Mouse (Mus musculus): ENCODE data around the gene Mettl7a3. TPM values are rescaled to one million over a fixed set of nuclear protein-coding genes. Genes with fewer than 3 reads are reported as not detected.
"Not testable (repeated sequence)": the region's sequence is repeated elsewhere in the genome, so short reads cannot be mapped to it uniquely, and the experiment has no call there.

The Mettl7a3 gene
- polyA plus RNA-seq, 1 experiment, result 0.15 TPM

GRCm38 (mm10) chr15:100320295-100320905, 14.3 kb upstream of the Mettl7a3 start:
- TF ChIP-seq CTCF (IDR thresholded peaks at IDR 0.05; ENCODE audit: borderline replicate concordance, insufficient read depth, low read depth, low read length), result no peak
- no peak for TF ChIP-seq POLR2A (IDR thresholded peaks at IDR 0.05; ENCODE audit: borderline replicate concordance, insufficient read depth, low read length)
- Histone ChIP-seq H3K4me1 (ENCODE audit: control insufficient read depth, insufficient read depth, low read length) (peaks cover 10% of the 10 kb centered on the region), H3K27me3 (ENCODE audit: control insufficient read depth, insufficient read depth, low read length) (no peaks in the 10 kb centered on the region), H3K27ac (ENCODE audit: insufficient read depth, low read length) (0 out of 2 replicates have a peak overlapping the region, but pooled peaks have one; percentile 19), H3K4me3 (replicated peaks; ENCODE audit: insufficient read depth, low read depth, low read length) (no peak overlapping the region)
- WGBS, result 70% methylated on average over 9 of the region's 9 CpGs
- no peak for DNase-seq

DNA sequence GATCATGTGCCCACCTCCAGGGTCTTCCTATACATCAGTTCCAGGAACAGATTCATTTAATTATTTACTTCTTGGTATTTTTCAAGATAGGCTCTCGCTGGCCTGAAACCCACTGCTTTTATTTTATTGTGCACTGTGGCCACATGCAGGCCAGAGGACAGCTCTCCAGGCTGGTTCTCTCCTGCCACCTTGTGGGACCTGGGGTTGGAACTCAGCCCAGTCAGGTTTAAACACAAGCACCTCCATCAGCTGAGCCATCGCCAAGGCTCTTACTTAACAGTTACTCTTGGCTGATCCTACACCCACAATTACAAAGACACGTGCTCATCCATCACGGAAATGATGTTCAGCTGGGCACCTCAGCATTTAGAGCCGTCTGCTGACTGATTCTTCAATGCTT, 13.6 kb upstream of the Mettl7a3 start:
- Histone ChIP-seq H3K27ac (ENCODE audit: insufficient read depth, low read length) (no peak overlapping the region), H3K4me3 (replicated peaks; ENCODE audit: insufficient read depth, low read depth, low read length) (no peak overlapping the region), H3K27me3 (ENCODE audit: control insufficient read depth, insufficient read depth, low read length) (no peaks in the 10 kb centered on the region), H3K4me1 (ENCODE audit: control insufficient read depth, insufficient read depth, low read length) (peaks cover 10% of the 10 kb centered on the region)
- 22% methylated on average over 5 of the region's 5 CpGs for WGBS
- TF ChIP-seq CTCF (IDR thresholded peaks at IDR 0.05; ENCODE audit: borderline replicate concordance, insufficient read depth, low read depth, low read length) (peak; percentile 80), POLR2A (IDR thresholded peaks at IDR 0.05; ENCODE audit: borderline replicate concordance, insufficient read depth, low read length) (no peak)
- DNase-seq, result peak; percentile 70 to 76

GRCm38 (mm10) chr15:100324021-100324591, 10.6 kb upstream of the Mettl7a3 start:
- Histone ChIP-seq H3K4me1 (ENCODE audit: control insufficient read depth, insufficient read depth, low read length) (peaks cover 10% of the 10 kb centered on the region), H3K27me3 (ENCODE audit: control insufficient read depth, insufficient read depth, low read length) (no peaks in the 10 kb centered on the region), H3K4me3 (replicated peaks; ENCODE audit: insufficient read depth, low read depth, low read length) (no peak overlapping the region), H3K27ac (ENCODE audit: insufficient read depth, low read length) (no peak overlapping the region)
- TF ChIP-seq POLR2A (IDR thresholded peaks at IDR 0.05; ENCODE audit: borderline replicate concordance, insufficient read depth, low read length), result no peak
- no peak for TF ChIP-seq CTCF (IDR thresholded peaks at IDR 0.05; ENCODE audit: borderline replicate concordance, insufficient read depth, low read depth, low read length)
- WGBS, result 80% methylated on average over 12 of the region's 12 CpGs
- no peak for DNase-seq

GRCm38 (mm10) chr15:100325235-100325634, 9.5 kb upstream of the Mettl7a3 start:
- DNase-seq, result no peak
- H3K4me1 ChIP-seq (ENCODE audit: control insufficient read depth, insufficient read depth, low read length), result peaks cover 5% of the 10 kb centered on the region
- TF ChIP-seq POLR2A (IDR thresholded peaks at IDR 0.05; ENCODE audit: borderline replicate concordance, insufficient read depth, low read length), result no peak
- TF ChIP-seq CTCF (IDR thresholded peaks at IDR 0.05; ENCODE audit: borderline replicate concordance, insufficient read depth, low read depth, low read length), result no peak
- 98% methylated on average over 3 of the region's 3 CpGs for WGBS
- no peaks in the 10 kb centered on the region for H3K27me3 ChIP-seq (ENCODE audit: control insufficient read depth, insufficient read depth, low read length)
- H3K4me3 ChIP-seq (replicated peaks; ENCODE audit: insufficient read depth, low read depth, low read length), result no peak overlapping the region
- no peak overlapping the region for H3K27ac ChIP-seq (ENCODE audit: insufficient read depth, low read length)

DNA sequence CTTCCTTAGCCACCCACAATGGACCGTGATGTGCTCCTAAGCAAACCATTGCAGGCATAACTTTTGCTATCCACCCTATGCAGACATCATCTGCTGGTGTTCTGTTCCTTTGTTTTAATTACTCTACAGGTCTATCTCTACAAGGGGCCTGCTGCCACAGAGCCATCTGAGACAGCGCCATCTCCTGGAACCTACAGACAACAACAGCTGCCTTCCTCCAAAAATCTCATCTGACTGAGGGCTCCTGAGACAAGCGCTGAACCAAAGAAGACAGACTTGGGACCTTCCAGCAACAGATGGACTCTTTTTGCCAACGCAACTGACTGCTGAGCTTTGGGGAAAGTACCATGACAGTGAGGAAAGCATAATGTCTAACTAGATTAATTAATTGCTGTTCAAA, 6.6 kb upstream of the Mettl7a3 start:
- DNase-seq; H3K27me3 ChIP-seq (ENCODE audit: control insufficient read depth, insufficient read depth, low read length); H3K27ac ChIP-seq (ENCODE audit: insufficient read depth, low read length); H3K4me3 ChIP-seq (replicated peaks; ENCODE audit: insufficient read depth, low read depth, low read length); H3K4me1 ChIP-seq (ENCODE audit: control insufficient read depth, insufficient read depth, low read length): not testable (repeated sequence)
- 46% methylated on average over 4 of the region's 4 CpGs for WGBS

DNA sequence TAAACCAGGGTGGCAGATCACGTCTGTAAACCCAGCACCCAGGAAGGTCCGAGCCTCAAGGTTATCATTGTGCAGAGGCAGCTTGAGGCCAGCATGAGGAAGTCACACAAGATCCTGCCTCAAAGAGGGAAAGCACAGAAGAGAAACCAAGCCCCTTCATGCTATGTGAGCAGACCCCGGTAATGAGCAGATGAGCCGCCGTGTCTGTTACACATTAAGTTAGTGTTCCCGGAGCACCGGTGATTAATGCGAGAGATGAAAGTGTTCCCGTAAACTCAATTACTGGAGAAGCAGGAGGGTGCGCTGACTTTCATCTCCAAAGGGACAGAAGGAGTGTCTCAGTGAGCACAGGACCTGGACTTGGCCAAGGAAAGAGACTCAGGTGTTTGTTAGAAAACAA, 5.4 kb upstream of the Mettl7a3 start:
- not testable (repeated sequence) for H3K4me3 ChIP-seq (replicated peaks; ENCODE audit: insufficient read depth, low read depth, low read length); H3K4me1 ChIP-seq (ENCODE audit: control insufficient read depth, insufficient read depth, low read length); DNase-seq; H3K27ac ChIP-seq (ENCODE audit: insufficient read depth, low read length); H3K27me3 ChIP-seq (ENCODE audit: control insufficient read depth, insufficient read depth, low read length)
- WGBS, result 78% methylated on average over 10 of the region's 10 CpGs

GRCm38 (mm10) chr15:100330739-100331138, 4.0 kb upstream of the Mettl7a3 start:
- no peaks in the 10 kb centered on the region for H3K4me1 ChIP-seq (ENCODE audit: control insufficient read depth, insufficient read depth, low read length)

GRCm38 (mm10) chr15:100332077-100332961, 2.4 kb upstream of the Mettl7a3 start:
- H3K27me3 ChIP-seq (ENCODE audit: control insufficient read depth, insufficient read depth, low read length); H3K27ac ChIP-seq (ENCODE audit: insufficient read depth, low read length); H3K4me1 ChIP-seq (ENCODE audit: control insufficient read depth, insufficient read depth, low read length); H3K4me3 ChIP-seq (replicated peaks; ENCODE audit: insufficient read depth, low read depth, low read length): not testable (repeated sequence)
- WGBS, result 39% methylated on average over 3 of the region's 10 CpGs
- peak in 1 of 2 experiments; percentile 12 for DNase-seq

More at GRCm38 (mm10) chr15:100330739-100331138, 4.0 kb upstream of the Mettl7a3 start:
- Histone ChIP-seq H3K27ac (ENCODE audit: insufficient read depth, low read length) (no peak overlapping the region), H3K27me3 (ENCODE audit: control insufficient read depth, insufficient read depth, low read length) (no peaks in the 10 kb centered on the region), H3K4me3 (replicated peaks; ENCODE audit: insufficient read depth, low read depth, low read length) (no peak overlapping the region)
- WGBS, result 83% methylated on average over 7 of the region's 7 CpGs
- no peak for DNase-seq
- TF ChIP-seq POLR2A (IDR thresholded peaks at IDR 0.05; ENCODE audit: borderline replicate concordance, insufficient read depth, low read length) (no peak), CTCF (IDR thresholded peaks at IDR 0.05; ENCODE audit: borderline replicate concordance, insufficient read depth, low read depth, low read length) (no peak)

GRCm38 (mm10) chr15:100337328-100337727, 2.6 kb downstream of the Mettl7a3 start:
- not testable (repeated sequence) for H3K27ac ChIP-seq (ENCODE audit: insufficient read depth, low read length); H3K4me3 ChIP-seq (replicated peaks; ENCODE audit: insufficient read depth, low read depth, low read length); H3K4me1 ChIP-seq (ENCODE audit: control insufficient read depth, insufficient read depth, low read length); H3K27me3 ChIP-seq (ENCODE audit: control insufficient read depth, insufficient read depth, low read length); DNase-seq
